Mouse (Mus musculus) layer of hippocampus, postnatal 36 days (tissue): ENCODE data around the gene Cd320. TPM values are rescaled to one million over a fixed set of nuclear protein-coding genes. Genes with fewer than 3 reads are reported as not detected.

Experiments
- microRNA-seq, 2 experiments: library from miRNA; unstranded; fragments of <30 nt; microRNA quantifications; one replicate each; pipeline ENCODE4 v1.2.0; 2021
- total RNA-seq, 2 experiments: library from RNA; stranded (reverse); gene quantifications; 2 replicates each; pipeline ENCODE4 v1.2.3; 2021

Cd320 gene
- total RNA-seq, 2 experiments from 2014 or later, result 22.2 to 24.9 TPM

Small RNA genes lying within 50 kb of the gene (microRNA-seq; reads per million reads assigned to microRNA genes)
- gene Gm27740, result 0 reads per million in 2 experiments

Other genes with a start within 250 kb of the Cd320 start
- gene Zfp414, start 214.0 kb upstream of the Cd320 start, total RNA-seq, result 10 to 100 TPM; 46.2 to 46.7 TPM
- under 1 TPM in 1 of 2 experiments, not detected in 1; 0.50 TPM for gene Pram1, start 205.0 kb upstream of the Cd320 start, total RNA-seq
- gene Hnrnpm, start 156.2 kb upstream of the Cd320 start, total RNA-seq, result 100 to 1,000 TPM; 157 to 166 TPM
- gene March2, start 124.4 kb upstream of the Cd320 start, total RNA-seq, result 10 to 100 TPM; 83.7 to 88.1 TPM
- gene Rab11b, start 82.6 kb upstream of the Cd320 start, total RNA-seq, result 100 to 1,000 TPM; 280 to 301 TPM
- 1 to 10 TPM; 3.3 to 5.9 TPM for gene Angptl4, start 61.3 kb upstream of the Cd320 start, total RNA-seq
- 10 to 100 TPM; 35.0 to 36.2 TPM for gene Kank3, start 32.6 kb upstream of the Cd320 start, total RNA-seq
- gene Rps28, start 18.5 kb upstream of the Cd320 start, total RNA-seq, result 100 to 1,000 TPM; 742 to 754 TPM
- gene Ndufa7, start 18.5 kb upstream of the Cd320 start, total RNA-seq, result 100 to 1,000 TPM; 207 to 228 TPM
- not detected for gene Gm7029, start 30.7 kb downstream of the Cd320 start, total RNA-seq
- 1 to 10 TPM; 1.9 to 2.5 TPM for gene Kifc1, start 47.6 kb downstream of the Cd320 start, total RNA-seq
- not detected for gene Platr17, start 62.0 kb downstream of the Cd320 start, total RNA-seq
- gene Daxx, start 66.3 kb downstream of the Cd320 start, total RNA-seq, result 10 to 100 TPM; 25.4 to 33.0 TPM
- 10 to 100 TPM; 32.5 to 38.9 TPM for gene Tapbp, start 72.8 kb downstream of the Cd320 start, total RNA-seq
- gene Zbtb22, start 72.8 kb downstream of the Cd320 start, total RNA-seq, result 10 to 100 TPM; 26.9 to 30.8 TPM
- gene Rgl2, start 86.5 kb downstream of the Cd320 start, total RNA-seq, result 10 to 100 TPM; 66.4 to 79.8 TPM
- 10 to 100 TPM; 85.6 to 91.8 TPM for gene Pfdn6, start 97.3 kb downstream of the Cd320 start, total RNA-seq
- gene Wdr46, start 97.6 kb downstream of the Cd320 start, total RNA-seq, result 10 to 100 TPM; 15.9 to 17.9 TPM
- gene B3galt4, start 108.4 kb downstream of the Cd320 start, total RNA-seq, result 1 to 10 TPM; 4.5 to 6.2 TPM
- 10 to 100 TPM; 80.0 to 84.8 TPM for gene Vps52, start 112.7 kb downstream of the Cd320 start, total RNA-seq
- 100 to 1,000 TPM; 327 to 330 TPM for gene Rps18, start 112.9 kb downstream of the Cd320 start, total RNA-seq
- 10 to 100 TPM; 16.3 to 16.9 TPM for gene H2-K1, start 157.3 kb downstream of the Cd320 start, total RNA-seq
- 10 to 100 TPM; 39.6 to 42.9 TPM for gene Ring1, start 181.6 kb downstream of the Cd320 start, total RNA-seq
- gene H2-Ke6, start 185.0 kb downstream of the Cd320 start, total RNA-seq, result 10 to 100 TPM; 60.2 to 61.7 TPM
- gene Slc39a7, start 188.6 kb downstream of the Cd320 start, total RNA-seq, result 10 to 100 TPM; 88.5 to 92.6 TPM
- gene Rxrb, start 188.7 kb downstream of the Cd320 start, total RNA-seq, result 10 to 100 TPM; 77.8 to 79.2 TPM
- 10 to 100 TPM; 20.3 to 21.8 TPM for gene Col11a2, start 196.3 kb downstream of the Cd320 start, total RNA-seq
- gene H2-Oa, start 249.2 kb downstream of the Cd320 start, total RNA-seq, result under 1 TPM; 0.35 to 0.42 TPM